Mouse (Mus musculus) bone marrow, adult 2 months (tissue): Measurements from ENCODE around the gene Zc3h7a.

ENCODE experiments used
- CTCF ChIP-seq: fragments of 200-500 bp; IDR thresholded peaks from 2 replicates; pipeline ENCODE4 v1.5.1; 2011; ENCODE audit warnings: low read length, control low read depth; ENCODE audit not compliant: control insufficient read depth, insufficient read depth
- POLR2A ChIP-seq: fragments of 200-500 bp; IDR thresholded peaks from 2 replicates; pipeline ENCODE4 v1.6.1; 2011; ENCODE audit warnings: low read depth, mild to moderate bottlenecking, control low read depth, low read length, borderline replicate concordance; ENCODE audit not compliant: control insufficient read depth

- TF ChIP-seq CTCF (no peak), POLR2A (no peak; the same call in 1 of the 2 replicates)
Measured at GRCm38 (mm10) chr16:11175489-11176207, 545 bp downstream of the Zc3h7a start.
